ENCODE assay signal across 21 mouse cellular contexts in genomic region chr4:43129750-43130149, GRCm38 (mm10).
DNase-seq lines count a peak whose midpoint lies in the region; ATAC-seq and TF ChIP-seq lines count a peak whose summit lies in the region.
"Had no signal": no experiment of that assay in that cellular context is flagged by ENCODE, and none has a peak within 500 bp of the region (broad histone marks: within the 10 kb centered on the region; RNA-seq: fewer than 3 reads in every experiment).

No protein-coding gene starts in this region.

- no peak overlapping the region for H3K4me3 ChIP-seq in midbrain, embryonic 11.5 days (ENCODE audit: low read depth, low read length)
- no peak overlapping the region for H3K4me3 ChIP-seq in midbrain, embryonic 14.5 days (replicated peaks; ENCODE audit: low read depth, low read length)
- no peak overlapping the region for H3K4me3 ChIP-seq in MEL (ENCODE audit: control insufficient read depth in 1 of 2, insufficient read depth in 1 of 2, low read depth in 2 of 2, low read length in 2 of 2)

- H3K27me3 ChIP-seq in midbrain, embryonic 11.5 days (ENCODE audit: control insufficient read depth, insufficient read depth, low read length), result no peaks in the 10 kb centered on the region
- no peaks in the 10 kb centered on the region for H3K27me3 ChIP-seq in midbrain, embryonic 14.5 days (ENCODE audit: control insufficient read depth, insufficient read depth, low read length)
- no peaks in the 10 kb centered on the region for H3K27me3 ChIP-seq in MEL (ENCODE audit: control insufficient read depth in 1 of 2, insufficient read depth in 2 of 2, low read length in 2 of 2)
- H3K27me3 ChIP-seq: CH12.LX, Patski had no signal

- peak; percentile 77 for DNase-seq in midbrain, embryonic 11.5 days (ENCODE audit: low spot score, missing footprints)
- DNase-seq in midbrain, embryonic 14.5 days, result no peak
- no peak for DNase-seq in MEL (ENCODE audit: low read depth, low spot score)
- DNase-seq in c-Kit-positive CD71-positive TER-119-positive erythroid progenitor cells, embryonic 14.5 days (ENCODE audit: low spot score), result no peak
- DNase-seq: adrenal gland, adult 2 months; adrenal gland, adult 8-10 months; adrenal gland, postnatal 10 days; adrenal gland, postnatal 14 days; adrenal gland, postnatal 25 days; adrenal gland, postnatal 36 days; B cell, adult 2 months; cerebellum, adult 11 months; cerebellum, adult 11-12 months; cerebellum, adult 18-20 months; cerebellum, adult 2 months; cerebellum, adult 8-10 months had no signal

- H3K4me1 ChIP-seq in midbrain, embryonic 11.5 days (ENCODE audit: control insufficient read depth, insufficient read depth, low read length), result no peaks in the 10 kb centered on the region
- no peaks in the 10 kb centered on the region for H3K4me1 ChIP-seq in midbrain, embryonic 14.5 days (ENCODE audit: control insufficient read depth, insufficient read depth, low read length)
- peaks cover 3 to 8% of the 10 kb centered on the region in 2 experiments; a peak in 2 of 4 replicates for H3K4me1 ChIP-seq in MEL (ENCODE audit: control insufficient read depth in 1 of 2, insufficient read depth in 2 of 2, low read length in 2 of 2)

- H3K27ac ChIP-seq in midbrain, embryonic 11.5 days (ENCODE audit: low read depth, low read length), result no peak overlapping the region
- no peak overlapping the region for H3K27ac ChIP-seq in midbrain, embryonic 14.5 days (replicated peaks; ENCODE audit: low read depth, low read length)
- H3K27ac ChIP-seq in MEL (ENCODE audit: control insufficient read depth, low read depth, low read length), result no peak overlapping the region

- no peaks in the 10 kb centered on the region for H3K79me2 ChIP-seq in MEL (ENCODE audit: control insufficient read depth, insufficient read depth, low read length, poor library complexity)

- no peak for ATAC-seq in midbrain, embryonic 11.5 days (ENCODE audit: low FRiP score)
- ATAC-seq in midbrain, embryonic 14.5 days (ENCODE audit: low FRiP score, low TSS enrichment), result no peak
- ATAC-seq: activated CD4-positive, CD25-positive, alpha-beta regulatory T cell, adult 4 months; CD4-positive, CD25-positive, alpha-beta regulatory T cell, adult 4 months; Patski had no signal

- no peak overlapping the region for H3K4me2 ChIP-seq in midbrain, embryonic 11.5 days
- no peak overlapping the region for H3K4me2 ChIP-seq in midbrain, embryonic 14.5 days (ENCODE audit: low read length)

- TF ChIP-seq RAD21 in MEL (IDR thresholded peaks at IDR 0.05; ENCODE audit: low read depth, low read length), result no peak

- no peaks in the 10 kb centered on the region for H3K36me3 ChIP-seq in midbrain, embryonic 11.5 days (ENCODE audit: control insufficient read depth, insufficient read depth, low read length)
- no peaks in the 10 kb centered on the region for H3K36me3 ChIP-seq in midbrain, embryonic 14.5 days (ENCODE audit: control insufficient read depth, insufficient read depth, low read length)
- no peaks in the 10 kb centered on the region for H3K36me3 ChIP-seq in MEL (ENCODE audit: control insufficient read depth in 1 of 2, insufficient read depth in 2 of 2, low read length in 2 of 2)
- H3K36me3 ChIP-seq: G1E had no signal

- no peak for TF ChIP-seq POLR2A in MEL (IDR thresholded peaks at IDR 0.05; ENCODE audit: control insufficient read depth in 1 of 2, insufficient read depth in 1 of 2, low read depth in 1 of 2, low read length in 2 of 2, poor library complexity in 1 of 2)

- 82% methylated on average over 3 of the region's 3 CpGs for WGBS in midbrain, embryonic 11.5 days
- WGBS in midbrain, embryonic 14.5 days, result 87% methylated on average over 3 of the region's 3 CpGs

- no peaks in the 10 kb centered on the region for H3K9me3 ChIP-seq in midbrain, embryonic 11.5 days (ENCODE audit: control insufficient read depth, low read length)
- H3K9me3 ChIP-seq in midbrain, embryonic 14.5 days (ENCODE audit: control insufficient read depth, low read length), result no peaks in the 10 kb centered on the region
- H3K9me3 ChIP-seq in MEL (replicated peaks; ENCODE audit: insufficient read depth, low read length), result no peaks in the 10 kb centered on the region
- H3K9me3 ChIP-seq: G1E had no signal

- H3K9ac ChIP-seq in midbrain, embryonic 11.5 days (ENCODE audit: low read length), result no peak overlapping the region
- H3K9ac ChIP-seq in midbrain, embryonic 14.5 days (replicated peaks; ENCODE audit: low read length), result no peak overlapping the region
- no peak overlapping the region for H3K9ac ChIP-seq in MEL (ENCODE audit: control insufficient read depth, low read depth, low read length, poor library complexity, severe bottlenecking)

- TF ChIP-seq CTCF in MEL (IDR thresholded peaks at IDR 0.05 in 2 of 3, conservative IDR thresholded peaks at IDR 0.05 in 1 of 3; ENCODE audit: control insufficient read depth in 1 of 3, insufficient read depth in 1 of 3, low read depth in 2 of 3, low read length in 3 of 3, poor library complexity in 1 of 3, severe bottlenecking in 1 of 3), result no peak

- no peak for TF ChIP-seq EP300 in MEL (IDR thresholded peaks at IDR 0.05; ENCODE audit: low read depth in 1 of 2, low read length in 2 of 2)

TF ChIP-seq in MEL, 35 proteins besides CTCF, POLR2A, EP300 and RAD21:
- TF ChIP-seq ZNF384 (IDR thresholded peaks at IDR 0.05; ENCODE audit: low read depth, low read length), result peak; percentile 90
- no peak for TF ChIP-seq CHD2 (IDR thresholded peaks at IDR 0.05; ENCODE audit: low read length)
